7 mouse cellular contexts compared by ENCODE assay signal in genomic region chr8:122576648-122577022, GRCm38 (mm10). TPM values are rescaled to one million over a fixed set of nuclear protein-coding genes. Genes with fewer than 3 reads are reported as not detected.
DNase-seq lines count a peak whose midpoint lies in the region; ATAC-seq and TF ChIP-seq lines count a peak whose summit lies in the region.

Gene Aprt (minus strand): TSS chr8:122576909.

- peaks cover 38% of the 10 kb centered on the region for H3K36me3 ChIP-seq in embryonic facial prominence, embryonic 10.5 days (replicated peaks)
- H3K36me3 ChIP-seq in intestine, postnatal 0 days (ENCODE audit: control insufficient read depth, insufficient read depth), result peaks cover 19% of the 10 kb centered on the region
- H3K36me3 ChIP-seq in midbrain, embryonic 12.5 days, result peaks cover 20% of the 10 kb centered on the region
- H3K36me3 ChIP-seq in small intestine, adult 2 months (ENCODE audit: control insufficient read depth, insufficient read depth, low read length), result peaks cover 10% of the 10 kb centered on the region; the same call in 1 of the 2 replicates

- H3K27me3 ChIP-seq in embryonic facial prominence, embryonic 10.5 days (replicated peaks; ENCODE audit: low read depth, poor library complexity, severe bottlenecking), result no peaks in the 10 kb centered on the region
- no peaks in the 10 kb centered on the region for H3K27me3 ChIP-seq in intestine, postnatal 0 days (replicated peaks; ENCODE audit: control insufficient read depth, insufficient read depth, low read length)
- no peaks in the 10 kb centered on the region for H3K27me3 ChIP-seq in midbrain, embryonic 12.5 days
- H3K27me3 ChIP-seq in small intestine, adult 2 months (ENCODE audit: control insufficient read depth, insufficient read depth, low read length), result no peaks in the 10 kb centered on the region

- under 1% methylated on average over 39 of the region's 39 CpGs for WGBS in embryonic facial prominence, embryonic 10.5 days
- under 1% methylated on average over 39 of the region's 39 CpGs for WGBS in intestine, postnatal 0 days
- under 1% methylated on average over 38 of the region's 39 CpGs for WGBS in midbrain, embryonic 12.5 days
- 1% methylated on average over 39 of the region's 39 CpGs for WGBS in small intestine, adult 2 months

- peak within 1 kb of the TSS; percentile 90 for H3K27ac ChIP-seq in embryonic facial prominence, embryonic 10.5 days (replicated peaks)
- H3K27ac ChIP-seq in intestine, postnatal 0 days (ENCODE audit: low read depth, low read length), result peak within 1 kb of the TSS; percentile 88
- no peak within 1 kb of the TSS for H3K27ac ChIP-seq in midbrain, embryonic 12.5 days (replicated peaks)
- peak within 1 kb of the TSS; percentile 97 for H3K27ac ChIP-seq in small intestine, adult 2 months (ENCODE audit: insufficient read depth, low read depth, low read length)

- intact Hi-C loops in left cerebral cortex, postnatal 4 days (cut with DNase I), result no loop called here

- peak; percentile 95 for DNase-seq in adrenal gland, postnatal 10 days
- DNase-seq in embryonic facial prominence, embryonic 10.5 days (ENCODE audit: low spot score), result peak; percentile 96
- DNase-seq in gonadal fat pad, adult 2 months (ENCODE audit: low read depth), result no peak
- DNase-seq in left cerebral cortex, postnatal 4 days, result peak; percentile 91

- TF ChIP-seq CTCF in intestine, postnatal 0 days (IDR thresholded peaks at IDR 0.05; ENCODE audit: low read depth), result no peak
- TF ChIP-seq CTCF in small intestine, adult 2 months (IDR thresholded peaks at IDR 0.05; ENCODE audit: extremely low read depth, insufficient read length, insufficient replicate concordance, low read depth, low read length), result no peak

- H3K9ac ChIP-seq in intestine, postnatal 0 days (ENCODE audit: low read depth, low read length), result peak within 1 kb of the TSS; percentile 76
- H3K9ac ChIP-seq in midbrain, embryonic 12.5 days (replicated peaks), result peak within 1 kb of the TSS; percentile 87

- H3K4me1 ChIP-seq in embryonic facial prominence, embryonic 10.5 days, result peaks cover 84% of the 10 kb centered on the region
- H3K4me1 ChIP-seq in intestine, postnatal 0 days (replicated peaks; ENCODE audit: control insufficient read depth, insufficient read depth, low read length), result peaks cover 13% of the 10 kb centered on the region; the same call in 1 of the 2 replicates
- H3K4me1 ChIP-seq in midbrain, embryonic 12.5 days, result peaks cover 38% of the 10 kb centered on the region
- H3K4me1 ChIP-seq in small intestine, adult 2 months (ENCODE audit: control insufficient read depth, insufficient read depth, insufficient read length, low read length), result peaks cover 29% of the 10 kb centered on the region

- peak; percentile 73; the same call in 1 of the 2 replicates for TF ChIP-seq POLR2A in small intestine, adult 2 months (IDR thresholded peaks at IDR 0.05; ENCODE audit: low read depth, low read length)

- H3K4me2 ChIP-seq in intestine, postnatal 0 days (replicated peaks; ENCODE audit: low read depth), result peak within 1 kb of the TSS; percentile 86
- peak within 1 kb of the TSS; percentile 83 for H3K4me2 ChIP-seq in midbrain, embryonic 12.5 days (replicated peaks)

- H3K4me3 ChIP-seq in embryonic facial prominence, embryonic 10.5 days, result peak within 1 kb of the TSS; percentile 72
- H3K4me3 ChIP-seq in intestine, postnatal 0 days (ENCODE audit: low read depth, low read length), result peak within 1 kb of the TSS; percentile 66
- peak within 1 kb of the TSS; percentile 64 for H3K4me3 ChIP-seq in midbrain, embryonic 12.5 days
- H3K4me3 ChIP-seq in small intestine, adult 2 months (ENCODE audit: low read depth, low read length), result peak within 1 kb of the TSS; percentile 87

- ATAC-seq in intestine, postnatal 0 days, result peak; percentile 71
- ATAC-seq in midbrain, embryonic 12.5 days (ENCODE audit: low FRiP score, low read depth), result peak; percentile 88

- no peaks in the 10 kb centered on the region for H3K9me3 ChIP-seq in embryonic facial prominence, embryonic 10.5 days
- H3K9me3 ChIP-seq in intestine, postnatal 0 days (ENCODE audit: control insufficient read depth), result no peaks in the 10 kb centered on the region
- H3K9me3 ChIP-seq in midbrain, embryonic 12.5 days, result no peaks in the 10 kb centered on the region

RNA-seq across cellular contexts. Expression of gene Aprt, which starts in this region (rescaled TPM):
- 10 to 100 TPM; 67.5 to 72.3 TPM for total RNA-seq in adrenal gland, postnatal 10 days (2021)
- 296 and 300 TPM in 2 replicates for polyA plus RNA-seq in embryonic facial prominence, embryonic 10.5 days (2016; fragmentation: Nextera tagmentation; extraction: Ambion mirVana)
- 34.5 and 42.2 TPM in 2 replicates for polyA plus RNA-seq in gonadal fat pad, adult 2 months (2012; rRNA removed)
- polyA plus RNA-seq in intestine, postnatal 0 days (2015; fragmentation: Nextera tagmentation; extraction: Ambion mirVana), result 676 and 681 TPM in 2 replicates
- total RNA-seq in left cerebral cortex, postnatal 4 days (2021), result 100 to 1,000 TPM; 101 to 102 TPM
- 157 and 160 TPM in 2 replicates for polyA plus RNA-seq in midbrain, embryonic 12.5 days (2016; fragmentation: Nextera tagmentation; extraction: Ambion mirVana)
- 327 and 537 TPM in 2 replicates for polyA plus RNA-seq in small intestine, adult 2 months (2012; rRNA removed)
